In the genomic region with DNA sequence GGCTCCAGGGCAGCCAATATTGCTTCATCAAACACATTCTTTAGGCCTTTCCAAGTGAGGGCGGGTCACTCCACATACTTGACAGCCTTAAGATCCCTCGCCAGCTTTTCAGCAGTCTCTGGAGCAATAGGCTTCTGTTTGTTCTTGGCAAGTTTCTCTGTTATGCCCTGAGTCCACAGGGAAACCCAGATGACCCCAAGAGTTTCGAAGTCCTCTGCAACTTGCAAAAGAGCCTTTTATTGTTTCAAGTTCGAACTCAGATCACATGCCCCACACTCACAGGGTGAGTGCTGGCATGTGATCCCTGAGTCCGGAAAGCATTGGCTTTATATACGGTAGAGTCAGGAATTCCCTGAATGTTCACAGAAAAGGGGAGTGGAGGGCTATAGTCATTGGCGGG, we compare ENCODE assay signal across 31 mouse cellular contexts. TPM values are rescaled to one million over a fixed set of nuclear protein-coding genes. Genes with fewer than 3 reads are reported as not detected.
DNase-seq lines count a peak whose midpoint lies in the region; ATAC-seq and TF ChIP-seq lines count a peak whose summit lies in the region.
"Had no signal": no experiment of that assay in that cellular context is flagged by ENCODE, and none has a peak within 500 bp of the region (broad histone marks: within the 10 kb centered on the region; RNA-seq: fewer than 3 reads in every experiment).

No protein-coding gene starts in this region.

- H3K9me3 ChIP-seq in lung, embryonic 16.5 days (ENCODE audit: control insufficient read depth, low read length), result no peaks in the 10 kb centered on the region
- H3K9me3 ChIP-seq: embryonic facial prominence, embryonic 15.5 days had no signal

- no peaks in the 10 kb centered on the region for H3K27me3 ChIP-seq in lung, embryonic 16.5 days (ENCODE audit: control insufficient read depth, insufficient read depth, low read depth, low read length)
- H3K27me3 ChIP-seq: embryonic facial prominence, embryonic 15.5 days; heart, embryonic 13.5 days; kidney, embryonic 15.5 days; limb, embryonic 13.5 days; midbrain, embryonic 13.5 days; neural tube, embryonic 12.5 days had no signal

- 53% methylated on average over 7 of the region's 7 CpGs for WGBS in lung, embryonic 16.5 days

- no peak overlapping the region for H3K4me2 ChIP-seq in lung, embryonic 16.5 days (ENCODE audit: low read depth, low read length)
- H3K4me2 ChIP-seq: embryonic facial prominence, embryonic 15.5 days; heart, embryonic 13.5 days; hindbrain, embryonic 14.5 days; kidney, embryonic 15.5 days; limb, embryonic 13.5 days; midbrain, embryonic 13.5 days; neural tube, embryonic 12.5 days had no signal

- no peak overlapping the region for H3K9ac ChIP-seq in lung, embryonic 16.5 days (ENCODE audit: low read length)
- H3K9ac ChIP-seq: embryonic facial prominence, embryonic 15.5 days; heart, embryonic 13.5 days; hindbrain, embryonic 14.5 days; kidney, embryonic 15.5 days; limb, embryonic 13.5 days; liver, embryonic 14.5 days; midbrain, embryonic 13.5 days; neural tube, embryonic 12.5 days had no signal

- intact Hi-C loops in left cerebral cortex, adult 2 months (cut with DNase I), result no loop called here

- ATAC-seq in lung, embryonic 16.5 days (ENCODE audit: low read depth), result 0 out of 2 replicates have a peak, but pooled peaks have one; percentile 41
- ATAC-seq: CD4-positive, CD25-positive, alpha-beta regulatory T cell, adult 4 months; midbrain, embryonic 13.5 days had no signal

- no peaks in the 10 kb centered on the region for H3K4me1 ChIP-seq in lung, embryonic 16.5 days (replicated peaks; ENCODE audit: control insufficient read depth, insufficient read depth, low read length)
- H3K4me1 ChIP-seq: embryonic facial prominence, embryonic 15.5 days; heart, embryonic 13.5 days; kidney, embryonic 15.5 days; limb, embryonic 13.5 days; midbrain, embryonic 13.5 days; neural tube, embryonic 12.5 days had no signal

- TF ChIP-seq CTCF in left cerebral cortex, adult 2 months (IDR thresholded peaks at IDR 0.05), result no peak

- H3K4me3 ChIP-seq in lung, embryonic 16.5 days (ENCODE audit: low read length), result no peak overlapping the region
- no peak overlapping the region for H3K4me3 ChIP-seq in left cerebral cortex, adult 2 months
- H3K4me3 ChIP-seq: embryonic facial prominence, embryonic 15.5 days; heart, embryonic 13.5 days; kidney, embryonic 15.5 days; limb, embryonic 13.5 days; midbrain, embryonic 13.5 days; neural tube, embryonic 12.5 days had no signal

- H3K36me3 ChIP-seq in lung, embryonic 16.5 days (ENCODE audit: control insufficient read depth, insufficient read depth, low read length), result no peaks in the 10 kb centered on the region
- H3K36me3 ChIP-seq: embryonic facial prominence, embryonic 15.5 days; heart, embryonic 13.5 days; kidney, embryonic 15.5 days; limb, embryonic 13.5 days; midbrain, embryonic 13.5 days; neural tube, embryonic 12.5 days had no signal

- DNase-seq in adrenal gland, adult 8-10 months, result peak; percentile 8
- no peak for DNase-seq in adrenal gland, adult 18-20 months (ENCODE audit: low spot score in 2 of 2)
- DNase-seq in adrenal gland, postnatal 14 days, result peak; percentile 39
- DNase-seq in skeletal muscle tissue, adult 2 months (ENCODE audit: low read depth, low spot score), result peak; percentile 18
- DNase-seq in kidney, adult 8-10 months, result no peak
- DNase-seq in cerebellum, postnatal 25 days, result no peak
- no peak for DNase-seq in left cerebral cortex, adult 2 months (ENCODE audit: extremely low spot score in 1 of 2, low spot score in 2 of 2)
- DNase-seq: cerebellum, postnatal 36 days; thymus, adult 18-20 months; thymus, postnatal 4 days had no signal

- no peak overlapping the region for H3K27ac ChIP-seq in lung, embryonic 16.5 days (ENCODE audit: low read length)
- no peak overlapping the region for H3K27ac ChIP-seq in left cerebral cortex, adult 2 months
- H3K27ac ChIP-seq: embryonic facial prominence, embryonic 15.5 days; heart, embryonic 13.5 days; hindbrain, embryonic 14.5 days; kidney, embryonic 15.5 days; limb, embryonic 13.5 days; liver, embryonic 14.5 days; midbrain, embryonic 13.5 days; neural tube, embryonic 12.5 days had no signal

RNA-seq across cellular contexts. Expression of gene Olfr156, which starts 24.8 kb away (rescaled TPM):
- not detected for total RNA-seq in adrenal gland, adult 8-10 months (2022)
- total RNA-seq in adrenal gland, adult 18-20 months (2021), result not detected
- total RNA-seq in adrenal gland, postnatal 14 days (2021), result not detected in 2 replicates
- polyA plus RNA-seq in lung, embryonic 16.5 days (2015; fragmentation: Nextera tagmentation; extraction: Ambion mirVana), result not detected in 2 replicates
- not detected for total RNA-seq in left cerebral cortex, adult 2 months (2021)
- total RNA-seq: gastrocnemius, adult 8-10 months; heart, adult 18-20 months; heart, postnatal 25 days; layer of hippocampus, postnatal 14 days; left cerebral cortex, postnatal 10 days; megakaryocyte, adult 5-6 weeks; MEL had no signal
- polyA plus RNA-seq: CD4-positive, CD25-positive, alpha-beta regulatory T cell, adult 4 months; embryonic facial prominence, embryonic 15.5 days; forebrain, embryonic 11.5 days; frontal cortex, adult 2 months; heart, embryonic 13.5 days; hindbrain, embryonic 14.5 days; intestine, embryonic 14.5 days; kidney, embryonic 15.5 days; large intestine, adult 2 months; liver, embryonic 14.5 days; midbrain, embryonic 13.5 days; neural tube, embryonic 12.5 days had no signal

RNA-seq across cellular contexts. Expression of gene Olfr159, which starts 28.1 kb away (rescaled TPM):
- not detected for total RNA-seq in adrenal gland, adult 8-10 months (2022)
- total RNA-seq in adrenal gland, adult 18-20 months (2021), result not detected
- total RNA-seq in adrenal gland, postnatal 14 days (2021), result not detected in 2 replicates
- not detected in 2 replicates for polyA plus RNA-seq in lung, embryonic 16.5 days (2015; fragmentation: Nextera tagmentation; extraction: Ambion mirVana)
- not detected for total RNA-seq in left cerebral cortex, adult 2 months (2021)
- total RNA-seq: gastrocnemius, adult 8-10 months; heart, adult 18-20 months; heart, postnatal 25 days; layer of hippocampus, postnatal 14 days; left cerebral cortex, postnatal 10 days; megakaryocyte, adult 5-6 weeks; MEL had no signal
- polyA plus RNA-seq: CD4-positive, CD25-positive, alpha-beta regulatory T cell, adult 4 months; embryonic facial prominence, embryonic 15.5 days; forebrain, embryonic 11.5 days; frontal cortex, adult 2 months; heart, embryonic 13.5 days; hindbrain, embryonic 14.5 days; intestine, embryonic 14.5 days; kidney, embryonic 15.5 days; large intestine, adult 2 months; limb, embryonic 13.5 days; liver, embryonic 14.5 days; midbrain, embryonic 13.5 days; neural tube, embryonic 12.5 days had no signal

RNA-seq across cellular contexts. Expression of gene Olfr157, which starts 41.1 kb away (rescaled TPM):
- not detected for total RNA-seq in adrenal gland, adult 8-10 months (2022)
- not detected for total RNA-seq in adrenal gland, adult 18-20 months (2021)
- not detected in 2 replicates for total RNA-seq in adrenal gland, postnatal 14 days (2021)
- not detected in 2 replicates for polyA plus RNA-seq in lung, embryonic 16.5 days (2015; fragmentation: Nextera tagmentation; extraction: Ambion mirVana)
- total RNA-seq in left cerebral cortex, adult 2 months (2021), result not detected
- total RNA-seq: gastrocnemius, adult 8-10 months; heart, adult 18-20 months; heart, postnatal 25 days; layer of hippocampus, postnatal 14 days; left cerebral cortex, postnatal 10 days; megakaryocyte, adult 5-6 weeks; MEL had no signal
- polyA plus RNA-seq: forebrain, embryonic 11.5 days; frontal cortex, adult 2 months; heart, embryonic 13.5 days; intestine, embryonic 14.5 days; kidney, embryonic 15.5 days; limb, embryonic 13.5 days; liver, embryonic 14.5 days; midbrain, embryonic 13.5 days; neural tube, embryonic 12.5 days had no signal

RNA-seq across cellular contexts. Expression of gene Olfr155, which starts 52.4 kb away (rescaled TPM):
- total RNA-seq in adrenal gland, adult 8-10 months (2022), result not detected
- not detected for total RNA-seq in adrenal gland, adult 18-20 months (2021)
- total RNA-seq in adrenal gland, postnatal 14 days (2021), result not detected in 2 replicates
- polyA plus RNA-seq in lung, embryonic 16.5 days (2015; fragmentation: Nextera tagmentation; extraction: Ambion mirVana), result not detected in 2 replicates
- not detected for total RNA-seq in left cerebral cortex, adult 2 months (2021)
- total RNA-seq: gastrocnemius, adult 8-10 months; heart, adult 18-20 months; heart, postnatal 25 days; layer of hippocampus, postnatal 14 days; left cerebral cortex, postnatal 10 days; megakaryocyte, adult 5-6 weeks; MEL had no signal
- polyA plus RNA-seq: CD4-positive, CD25-positive, alpha-beta regulatory T cell, adult 4 months; forebrain, embryonic 11.5 days; frontal cortex, adult 2 months; heart, embryonic 13.5 days; hindbrain, embryonic 14.5 days; intestine, embryonic 14.5 days; kidney, embryonic 15.5 days; large intestine, adult 2 months; limb, embryonic 13.5 days; liver, embryonic 14.5 days; midbrain, embryonic 13.5 days; neural tube, embryonic 12.5 days had no signal

Comparison
In these comparisons a context has a peak if more than half of its experiments do, and no peak if none do; other contexts are left out.
1. DNase-seq: peak in adrenal gland, adult 8-10 months (single experiment), adrenal gland, postnatal 14 days (single experiment) and skeletal muscle tissue, adult 2 months (single experiment); none in adrenal gland, adult 18-20 months (0 of 2), kidney, adult 8-10 months (0 of 2), cerebellum, postnatal 25 days (0 of 2) and left cerebral cortex, adult 2 months (0 of 2).